8 mouse cellular contexts compared by ENCODE assay signal in genomic region chr10:80917779-80918434, GRCm38 (mm10). TPM values are rescaled to one million over a fixed set of nuclear protein-coding genes. Genes with fewer than 3 reads are reported as not detected.
DNase-seq lines count a peak whose midpoint lies in the region; ATAC-seq lines count a peak whose summit lies in the region.

Gene Lmnb2, minus strand, starts transcription at chr10:80918245.

- H3K4me3 ChIP-seq in embryonic facial prominence, embryonic 10.5 days, result peak within 1 kb of the TSS; percentile 99
- peak within 1 kb of the TSS; percentile 98 for H3K4me3 ChIP-seq in kidney, embryonic 14.5 days (ENCODE audit: low read length)
- H3K4me3 ChIP-seq in limb, embryonic 15.5 days, result peak within 1 kb of the TSS; percentile 96
- peak within 1 kb of the TSS; percentile 92 for H3K4me3 ChIP-seq in midbrain, embryonic 16.5 days (ENCODE audit: low read depth, low read length)

- peaks cover 46% of the 10 kb centered on the region for H3K4me1 ChIP-seq in embryonic facial prominence, embryonic 10.5 days
- H3K4me1 ChIP-seq in kidney, embryonic 14.5 days (ENCODE audit: control insufficient read depth, insufficient read depth, low read length), result peaks cover 10% of the 10 kb centered on the region; the same call in 1 of the 2 replicates
- H3K4me1 ChIP-seq in limb, embryonic 15.5 days, result peaks cover 43% of the 10 kb centered on the region
- peaks cover 17% of the 10 kb centered on the region for H3K4me1 ChIP-seq in midbrain, embryonic 16.5 days (ENCODE audit: control insufficient read depth, insufficient read depth, low read length)

- 1% methylated on average over 61 of the region's 61 CpGs for WGBS in embryonic facial prominence, embryonic 10.5 days
- under 1% methylated on average over 61 of the region's 61 CpGs for WGBS in kidney, embryonic 14.5 days
- under 1% methylated on average over 61 of the region's 61 CpGs for WGBS in limb, embryonic 15.5 days
- WGBS in midbrain, embryonic 16.5 days, result under 1% methylated on average over 61 of the region's 61 CpGs

- peaks cover 35% of the 10 kb centered on the region for H3K36me3 ChIP-seq in embryonic facial prominence, embryonic 10.5 days (replicated peaks)
- H3K36me3 ChIP-seq in kidney, embryonic 14.5 days (ENCODE audit: control insufficient read depth, insufficient read depth, low read length), result peaks cover 11% of the 10 kb centered on the region; the same call in 1 of the 2 replicates
- peaks cover 12% of the 10 kb centered on the region; the same call in 1 of the 2 replicates for H3K36me3 ChIP-seq in limb, embryonic 15.5 days
- H3K36me3 ChIP-seq in midbrain, embryonic 16.5 days (ENCODE audit: control insufficient read depth, insufficient read depth, low read length), result peaks cover 5% of the 10 kb centered on the region; the same call in 1 of the 2 replicates

- peak; percentile 63 for DNase-seq in 416B (ENCODE audit: low read depth)
- DNase-seq in adrenal gland, adult 8-10 months, result no peak
- DNase-seq in embryonic facial prominence, embryonic 10.5 days (ENCODE audit: low spot score), result peak; percentile 82
- DNase-seq in heart, adult 8-10 months (ENCODE audit: low spot score), result peak; percentile 57
- peak; percentile 60 to 85 for DNase-seq in spleen, postnatal 4 days (ENCODE audit: low spot score in 2 of 2)

- 0 out of 2 replicates have a peak, but pooled peaks cover 11% of the 10 kb centered on the region for H3K27me3 ChIP-seq in embryonic facial prominence, embryonic 10.5 days (replicated peaks; ENCODE audit: low read depth, poor library complexity, severe bottlenecking)
- H3K27me3 ChIP-seq in kidney, embryonic 14.5 days (ENCODE audit: control insufficient read depth, insufficient read depth, low read length), result no peaks in the 10 kb centered on the region
- H3K27me3 ChIP-seq in limb, embryonic 15.5 days, result no peaks in the 10 kb centered on the region
- no peaks in the 10 kb centered on the region for H3K27me3 ChIP-seq in midbrain, embryonic 16.5 days (ENCODE audit: control insufficient read depth, insufficient read depth, low read depth, low read length)

- H3K27ac ChIP-seq in embryonic facial prominence, embryonic 10.5 days (replicated peaks), result peak within 1 kb of the TSS; percentile 94
- H3K27ac ChIP-seq in kidney, embryonic 14.5 days (ENCODE audit: low read depth, low read length), result peak within 1 kb of the TSS; percentile 33; the same call in 1 of the 2 replicates
- H3K27ac ChIP-seq in limb, embryonic 15.5 days, result peak within 1 kb of the TSS; percentile 55
- H3K27ac ChIP-seq in midbrain, embryonic 16.5 days (ENCODE audit: low read length), result peak within 1 kb of the TSS; percentile 87

- no peaks in the 10 kb centered on the region for H3K9me3 ChIP-seq in embryonic facial prominence, embryonic 10.5 days
- H3K9me3 ChIP-seq in kidney, embryonic 14.5 days (ENCODE audit: control insufficient read depth, low read length), result no peaks in the 10 kb centered on the region
- H3K9me3 ChIP-seq in limb, embryonic 15.5 days, result no peaks in the 10 kb centered on the region
- no peaks in the 10 kb centered on the region for H3K9me3 ChIP-seq in midbrain, embryonic 16.5 days (replicated peaks; ENCODE audit: control insufficient read depth, low read length, poor library complexity, severe bottlenecking)

- peak; percentile 58 for ATAC-seq in kidney, embryonic 14.5 days (ENCODE audit: low FRiP score, low TSS enrichment)
- ATAC-seq in limb, embryonic 15.5 days (ENCODE audit: insufficient number of reproducible peaks, low FRiP score, low TSS enrichment, low read depth), result 0 out of 2 replicates have a peak, but pooled peaks have one; percentile 35
- peak; percentile 86 for ATAC-seq in midbrain, embryonic 16.5 days

- peak within 1 kb of the TSS; percentile 89 for H3K9ac ChIP-seq in kidney, embryonic 14.5 days (ENCODE audit: low read depth, low read length)
- peak within 1 kb of the TSS; percentile 68 for H3K9ac ChIP-seq in limb, embryonic 15.5 days
- peak within 1 kb of the TSS; percentile 87 for H3K9ac ChIP-seq in midbrain, embryonic 16.5 days (ENCODE audit: low read depth, low read length)

- H3K4me2 ChIP-seq in kidney, embryonic 14.5 days (replicated peaks; ENCODE audit: low read depth, low read length), result peak within 1 kb of the TSS; percentile 87
- H3K4me2 ChIP-seq in limb, embryonic 15.5 days, result peak within 1 kb of the TSS; percentile 94
- peak within 1 kb of the TSS; percentile 98 for H3K4me2 ChIP-seq in midbrain, embryonic 16.5 days (ENCODE audit: low read length)

RNA-seq across cellular contexts. Expression of gene Lmnb2, which starts in this region (rescaled TPM):
- 10 to 100 TPM; 10.0 to 17.2 (median 15.2) TPM for total RNA-seq in adrenal gland, adult 8-10 months (2022)
- polyA plus RNA-seq in embryonic facial prominence, embryonic 10.5 days (2016; fragmentation: Nextera tagmentation; extraction: Ambion mirVana), result 82.7 and 83.1 TPM in 2 replicates
- 1 to 10 TPM; 3.5 to 6.3 (median 4.8) TPM for total RNA-seq in heart, adult 8-10 months (2022)
- 16.0 and 17.1 TPM in 2 replicates for polyA plus RNA-seq in kidney, embryonic 14.5 days (2014; fragmentation: Nextera tagmentation; extraction: Ambion mirVana)
- 51.6 and 58.2 TPM in 2 replicates for polyA plus RNA-seq in limb, embryonic 15.5 days (2015; fragmentation: Nextera tagmentation; extraction: Ambion mirVana)
- 40.4 and 45.5 TPM in 2 replicates for polyA plus RNA-seq in midbrain, embryonic 16.5 days (2015; fragmentation: Nextera tagmentation; extraction: Ambion mirVana)

Comparison
In these comparisons a context has a peak if more than half of its experiments do, and no peak if none do; other contexts are left out.
1. H3K27ac ChIP-seq: peak in every context shown above with its lines; median percentile 94 in embryonic facial prominence, embryonic 10.5 days; 87 in midbrain, embryonic 16.5 days; 55 in limb, embryonic 15.5 days; 33 in kidney, embryonic 14.5 days.
2. ATAC-seq: peak in every context shown above with its lines; median percentile 86 in midbrain, embryonic 16.5 days; 58 in kidney, embryonic 14.5 days; 35 in limb, embryonic 15.5 days.